Mouse (Mus musculus) neural tube, embryonic 14.5 days (tissue): ENCODE measurements at regions not wholly inside any gene's neighbourhood (a gene's known extent, or its start where the extent isn't known, plus 50 kb on each side); places are given as distances from the start of the nearest gene placed in this dataset.

ENCODE experiments used
- ATAC-seq: fragments of 200-750 bp; cut with Nextera tagmentation; 2 replicates; pipeline ENCODE4 v1.8.0; 2017; ENCODE audit warnings: low read depth, mild to moderate bottlenecking, moderate TSS enrichment, moderate library complexity
- H3K27ac ChIP-seq: fragments of 300-500 bp; sonication (generic); 2 replicates; pipeline ENCODE4 v1.5.1; 2014; ENCODE audit warnings: low read depth, mild to moderate bottlenecking, control low read depth, low read length, moderate library complexity, mixed read lengths
- H3K27me3 ChIP-seq: fragments of 300-500 bp; sonication (generic); 2 replicates; pipeline ENCODE4 v1.6.1; 2014; ENCODE audit warnings: low read length; ENCODE audit not compliant: control insufficient read depth, insufficient read depth
- H3K36me3 ChIP-seq: fragments of 300-500 bp; sonication (generic); 2 replicates; pipeline ENCODE4 v1.6.1; 2014; ENCODE audit warnings: low read length, mixed read lengths; ENCODE audit not compliant: control insufficient read depth, insufficient read depth
- H3K4me1 ChIP-seq: fragments of 300-500 bp; sonication (generic); 2 replicates; pipeline ENCODE4 v1.6.1; 2014; ENCODE audit warnings: low read length; ENCODE audit not compliant: control insufficient read depth, insufficient read depth
- H3K4me2 ChIP-seq: fragments of 300-500 bp; sonication (generic); 2 replicates; pipeline ENCODE4 v1.6.1; 2014; ENCODE audit warnings: mild to moderate bottlenecking, low read depth, low read length, control low read depth
- H3K4me3 ChIP-seq: fragments of 300-500 bp; sonication (generic); 2 replicates; pipeline ENCODE4 v1.5.1; 2014; ENCODE audit warnings: low read depth, low read length, control low read depth, mixed read lengths
- H3K9ac ChIP-seq: fragments of 300-500 bp; sonication (generic); replicated peaks from 2 replicates; pipeline ENCODE4 v1.6.1; 2014; ENCODE audit warnings: low read depth, mild to moderate bottlenecking, control low read depth, low read length, mixed read lengths
- H3K9me3 ChIP-seq: fragments of 300-500 bp; sonication (generic); 2 replicates; pipeline ENCODE4 v1.6.1; 2016; ENCODE audit warnings: low read length; ENCODE audit not compliant: control insufficient read depth
- WGBS: fragments of 180-500 bp; shearing (Covaris S2); extraction: QIAGEN DNeasy Blood & Tissue Kit; methylation state at CpG from one replicate; pipeline ENCODE4 v1.1.7; 2014; 5-methylcytosine and 5-hydroxymethylcytosine counted together

GRCm38 (mm10) chr8:89207891-89208290 lies 163.9 kb upstream of the Sall1 start:
- Histone ChIP-seq H3K36me3 (no peaks in the 10 kb centered on the region), H3K4me2 (no peak overlapping the region), H3K27me3 (no peaks in the 10 kb centered on the region), H3K9me3 (no peaks in the 10 kb centered on the region), H3K4me1 (no peaks in the 10 kb centered on the region), H3K9ac (no peak overlapping the region), H3K27ac (no peak overlapping the region), H3K4me3 (no peak overlapping the region)
- ATAC-seq: no peak
- WGBS: 87% methylated on average over 2 of the region's 2 CpGs

DNA sequence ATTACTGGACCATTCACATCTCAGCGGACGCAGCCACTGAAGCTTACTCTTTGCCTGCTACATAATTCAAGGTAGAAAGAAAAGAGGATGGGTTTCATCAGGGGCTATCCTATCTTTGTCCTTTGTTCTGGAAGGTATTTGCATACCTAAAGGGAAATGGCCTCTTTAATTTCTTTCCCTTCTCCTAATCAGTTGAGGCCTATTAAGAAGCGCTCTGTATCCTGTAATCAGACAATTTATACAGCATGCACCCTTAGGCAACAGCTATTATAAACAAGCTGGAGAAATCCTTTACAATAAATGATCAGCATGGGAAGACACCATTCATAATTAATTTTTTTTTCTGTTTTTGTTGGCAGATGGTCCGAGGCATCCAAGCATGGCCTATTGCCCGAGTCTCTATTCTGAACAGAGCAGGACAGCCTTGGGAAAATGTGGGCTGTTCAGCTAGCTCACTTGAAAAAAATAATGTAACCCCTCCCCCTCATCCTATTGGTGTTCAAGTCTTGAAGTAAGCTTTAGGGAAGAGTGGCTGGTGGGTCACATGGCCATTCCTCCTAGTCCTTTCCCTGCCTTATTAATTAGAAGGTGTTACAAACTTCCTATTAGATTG lies 158.6 kb upstream of the Sall1 start:
- 29% methylated on average over 5 of the region's 5 CpGs for WGBS
- Histone ChIP-seq H3K4me3 (no peak overlapping the region), H3K9me3 (no peaks in the 10 kb centered on the region), H3K36me3 (no peaks in the 10 kb centered on the region), H3K27me3 (no peaks in the 10 kb centered on the region), H3K4me1 (peaks cover 4% of the 10 kb centered on the region; the same call in 1 of the 2 replicates), H3K9ac (no peak overlapping the region), H3K27ac (no peak overlapping the region), H3K4me2 (no peak overlapping the region)
- peak; percentile 34; the same call in 1 of the 2 replicates for ATAC-seq

DNA sequence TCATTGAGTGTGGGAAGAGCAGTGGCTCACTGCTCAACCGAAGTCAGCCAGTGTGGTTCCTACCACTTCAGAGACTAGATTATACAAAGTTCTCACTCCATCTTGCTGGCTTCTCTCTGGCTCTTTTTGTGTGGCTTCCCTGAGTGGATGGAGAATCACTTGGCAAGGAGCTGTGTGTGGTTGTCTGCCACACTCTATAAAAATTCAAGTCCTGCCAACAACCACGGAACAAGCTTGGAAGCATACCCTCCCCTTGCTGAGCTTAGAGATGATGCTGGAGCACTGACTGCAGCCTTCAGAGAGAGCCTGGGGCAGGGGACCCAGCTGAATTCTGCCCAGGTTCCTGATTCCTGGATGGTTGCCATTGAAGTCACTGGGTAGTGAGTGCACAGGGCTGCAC lies 156.3 kb upstream of the Sall1 start:
- no peak for ATAC-seq
- H3K9ac ChIP-seq: no peak overlapping the region
- no peak overlapping the region for H3K4me3 ChIP-seq
- 67% methylated on average over 2 of the region's 2 CpGs for WGBS
- H3K4me2 ChIP-seq: no peak overlapping the region
- no peaks in the 10 kb centered on the region for H3K9me3 ChIP-seq
- H3K36me3 ChIP-seq: no peaks in the 10 kb centered on the region
- no peaks in the 10 kb centered on the region for H3K27me3 ChIP-seq
- H3K27ac ChIP-seq: no peak overlapping the region
- peaks cover 4% of the 10 kb centered on the region; the same call in 1 of the 2 replicates for H3K4me1 ChIP-seq

GRCm38 (mm10) chr8:89185314-89185713 lies 141.4 kb upstream of the Sall1 start:
- 13% methylated on average over 17 of the region's 17 CpGs for WGBS

DNA sequence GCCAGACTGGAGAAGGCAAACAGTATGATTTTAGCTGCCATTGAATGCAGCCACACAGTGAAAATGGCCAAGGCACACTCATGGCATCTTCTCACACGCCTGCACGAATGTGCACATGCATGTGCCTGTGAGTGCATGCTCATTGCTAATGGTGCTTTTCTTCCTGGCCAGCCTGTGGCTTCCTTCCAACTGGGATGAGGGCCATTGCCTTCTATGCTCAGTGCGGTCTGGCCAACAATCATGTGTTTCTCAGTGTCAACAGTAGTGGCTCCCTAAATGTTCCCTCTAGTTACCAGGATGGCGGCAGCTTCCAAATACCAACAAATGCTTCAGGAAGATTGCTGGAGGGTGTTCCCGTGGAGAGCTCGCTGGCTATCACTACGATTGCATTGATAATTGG lies 131.7 kb upstream of the Sall1 start:
- Histone ChIP-seq H3K27me3 (no peaks in the 10 kb centered on the region), H3K9me3 (no peaks in the 10 kb centered on the region), H3K36me3 (no peaks in the 10 kb centered on the region), H3K4me2 (no peak overlapping the region), H3K4me3 (no peak overlapping the region), H3K27ac (no peak overlapping the region), H3K9ac (no peak overlapping the region), H3K4me1 (no peaks in the 10 kb centered on the region)
- ATAC-seq: no peak
- 87% methylated on average over 7 of the region's 7 CpGs for whole genome bisulfite sequencing

More at GRCm38 (mm10) chr8:89185314-89185713, 141.4 kb upstream of the Sall1 start:
- Histone ChIP-seq H3K9ac (no peak overlapping the region), H3K36me3 (no peaks in the 10 kb centered on the region), H3K4me2 (peak overlapping the region; percentile 5; the same call in 1 of the 2 replicates), H3K27me3 (no peaks in the 10 kb centered on the region), H3K4me3 (no peak overlapping the region), H3K27ac (no peak overlapping the region; the same call in 1 of the 2 replicates), H3K9me3 (no peaks in the 10 kb centered on the region), H3K4me1 (peaks cover 11% of the 10 kb centered on the region; the same call in 1 of the 2 replicates)
- peak; percentile 41; the same call in 1 of the 2 replicates for ATAC-seq

DNA sequence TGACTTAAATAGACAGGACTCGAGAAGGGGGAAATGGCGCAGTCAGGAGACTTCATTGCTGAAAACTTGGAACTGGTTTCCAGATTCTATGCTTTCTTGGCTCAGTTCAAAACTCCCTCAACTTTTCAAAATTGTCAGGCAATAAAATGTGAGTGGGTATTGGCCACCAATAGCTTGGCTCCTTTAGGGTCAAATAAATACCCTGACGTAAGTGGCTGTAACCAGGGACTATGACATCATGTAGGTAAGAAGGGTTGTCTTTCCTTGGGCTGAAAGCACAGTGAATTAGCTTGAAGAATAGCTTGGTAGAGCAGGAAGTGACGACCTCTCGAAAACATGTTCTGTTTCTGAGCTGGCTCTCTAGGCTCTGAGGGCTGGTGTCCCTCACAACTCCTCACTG lies 127.6 kb upstream of the Sall1 start:
- H3K27me3 ChIP-seq: no peaks in the 10 kb centered on the region
- H3K9ac ChIP-seq: no peak overlapping the region
- no peaks in the 10 kb centered on the region for H3K9me3 ChIP-seq
- H3K27ac ChIP-seq: no peak overlapping the region
- H3K4me2 ChIP-seq: no peak overlapping the region
- no peak for ATAC-seq
- WGBS: 89% methylated on average over 5 of the region's 5 CpGs
- no peak overlapping the region for H3K4me3 ChIP-seq
- H3K4me1 ChIP-seq: no peaks in the 10 kb centered on the region
- H3K36me3 ChIP-seq: no peaks in the 10 kb centered on the region

- H3K4me3 ChIP-seq: no peak overlapping the region
- ATAC-seq: no peak
- H3K27me3 ChIP-seq: no peaks in the 10 kb centered on the region
- 60% methylated on average over 7 of the region's 7 CpGs for WGBS
- H3K9ac ChIP-seq: no peak overlapping the region
- no peaks in the 10 kb centered on the region for H3K9me3 ChIP-seq
- no peaks in the 10 kb centered on the region for H3K36me3 ChIP-seq
- no peaks in the 10 kb centered on the region for H3K4me1 ChIP-seq
- H3K4me2 ChIP-seq: no peak overlapping the region
- H3K27ac ChIP-seq: no peak overlapping the region
Observed at GRCm38 (mm10) chr8:89169484-89169883, 125.5 kb upstream of the Sall1 start.

DNA sequence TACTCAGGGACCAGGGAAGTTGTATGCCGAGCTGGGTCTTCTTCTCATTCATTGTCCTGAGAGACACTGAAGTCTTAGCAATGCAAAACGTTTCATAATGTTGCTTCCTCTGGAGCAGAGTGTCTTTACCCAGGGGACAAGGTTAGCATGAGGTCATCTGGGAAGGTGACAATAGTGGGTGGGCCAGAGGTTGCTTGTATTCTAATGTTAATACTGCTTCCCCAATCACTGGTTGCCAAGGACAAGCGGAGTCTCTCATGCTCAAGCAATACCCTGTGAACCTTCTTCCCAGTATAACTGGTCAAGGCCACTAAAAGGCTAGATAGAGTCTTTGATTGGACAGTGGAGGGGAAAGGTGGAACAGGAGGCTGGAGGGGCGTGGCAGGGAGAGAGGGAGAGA lies 123.1 kb upstream of the Sall1 start:
- no peak overlapping the region for H3K9ac ChIP-seq
- WGBS: 62% methylated on average over 4 of the region's 4 CpGs
- H3K36me3 ChIP-seq: no peaks in the 10 kb centered on the region
- no peak overlapping the region for H3K4me3 ChIP-seq
- no peak overlapping the region for H3K4me2 ChIP-seq
- no peak for ATAC-seq
- H3K27me3 ChIP-seq: no peaks in the 10 kb centered on the region
- H3K27ac ChIP-seq: no peak overlapping the region
- no peaks in the 10 kb centered on the region for H3K9me3 ChIP-seq
- H3K4me1 ChIP-seq: no peaks in the 10 kb centered on the region

- Histone ChIP-seq H3K4me3 (no peak overlapping the region), H3K9me3 (no peaks in the 10 kb centered on the region), H3K9ac (no peak overlapping the region), H3K4me1 (peaks cover 12% of the 10 kb centered on the region; the same call in 1 of the 2 replicates), H3K4me2 (no peak overlapping the region), H3K27me3 (no peaks in the 10 kb centered on the region), H3K36me3 (no peaks in the 10 kb centered on the region), H3K27ac (no peak overlapping the region)
- ATAC-seq: no peak
- WGBS: 93% methylated on average over 1 of the region's 1 CpGs
Observed at GRCm38 (mm10) chr8:89156909-89157308, 112.9 kb upstream of the Sall1 start.
